Mouse (Mus musculus) right cerebral cortex, postnatal 4 days (tissue): ENCODE measurements at regions not wholly inside any gene's neighbourhood (a gene's known extent, or its start where the extent isn't known, plus 50 kb on each side); places are given as distances from the start of the nearest gene placed in this dataset.
A peak's percentile ranks its signal among the peaks of the same experiment; 100 is the strongest.

Source experiments
- DNase-seq: peaks from one replicate; pipeline ENCODE4 v3.0.0-alpha.2; 2022

DNA sequence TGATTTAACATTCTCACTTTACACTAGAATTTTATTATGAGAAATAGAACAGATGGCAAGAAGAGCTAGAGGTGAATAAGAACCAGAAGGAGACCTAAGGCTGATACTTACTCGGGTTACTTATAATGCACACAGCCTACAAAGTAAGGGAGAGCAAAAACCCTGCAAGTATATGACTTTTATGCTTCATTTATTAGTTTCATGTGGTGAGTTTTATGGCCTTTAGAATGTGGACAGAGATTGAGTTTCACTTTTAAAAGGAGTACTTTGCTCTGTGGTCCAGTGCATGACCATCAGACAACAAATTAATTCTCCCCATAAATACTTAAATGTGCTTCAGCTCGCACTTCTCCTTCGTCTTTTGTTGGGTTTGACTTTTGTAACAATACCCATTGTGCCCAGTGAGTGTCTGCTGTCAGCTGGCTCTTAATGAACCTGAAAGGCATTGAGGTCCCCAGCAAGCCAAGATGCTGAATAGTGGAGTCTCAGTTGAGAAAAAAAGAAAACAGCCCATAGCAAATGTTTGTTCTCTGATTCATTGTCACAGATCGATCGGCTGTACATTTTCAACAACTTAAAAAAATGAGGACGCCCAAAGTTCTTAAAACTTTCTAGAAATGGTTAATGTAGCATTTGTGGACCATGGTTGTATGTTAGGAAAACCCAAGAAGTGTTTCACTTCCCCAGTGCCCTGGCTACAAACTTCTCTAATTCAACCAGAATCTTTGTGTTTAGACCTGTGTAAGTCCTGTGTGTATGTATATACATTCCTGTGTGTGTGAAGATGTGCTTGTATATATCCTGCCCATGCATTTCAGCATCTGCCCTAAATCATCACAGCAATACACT lies 194.5 kb downstream of the Gm5426 start:
- DNase-seq = no peak

DNA sequence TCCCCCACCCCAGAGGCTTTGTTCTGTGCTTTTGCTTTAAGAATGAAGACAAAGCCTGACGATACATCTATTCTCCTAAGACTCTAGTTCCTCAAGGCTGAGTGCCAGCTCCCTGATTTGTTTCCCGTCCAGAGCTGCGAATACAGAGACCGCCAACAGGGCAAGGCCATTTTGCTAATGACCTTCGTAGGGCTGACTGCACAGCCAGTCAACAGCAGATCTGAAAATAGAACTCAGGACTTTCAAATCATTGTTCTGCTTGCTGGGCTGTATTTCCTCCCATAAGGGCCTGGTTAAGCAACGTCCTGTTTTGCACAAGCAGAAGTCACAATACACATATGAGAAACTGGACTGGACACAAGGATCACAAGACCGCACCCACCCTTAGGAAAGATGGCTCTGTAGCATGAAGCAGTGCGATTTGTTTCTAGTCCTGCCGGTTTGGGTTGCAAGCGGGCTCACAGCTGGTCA lies 196.4 kb downstream of the Gm5426 start:
- no peak for DNase-seq

DNA sequence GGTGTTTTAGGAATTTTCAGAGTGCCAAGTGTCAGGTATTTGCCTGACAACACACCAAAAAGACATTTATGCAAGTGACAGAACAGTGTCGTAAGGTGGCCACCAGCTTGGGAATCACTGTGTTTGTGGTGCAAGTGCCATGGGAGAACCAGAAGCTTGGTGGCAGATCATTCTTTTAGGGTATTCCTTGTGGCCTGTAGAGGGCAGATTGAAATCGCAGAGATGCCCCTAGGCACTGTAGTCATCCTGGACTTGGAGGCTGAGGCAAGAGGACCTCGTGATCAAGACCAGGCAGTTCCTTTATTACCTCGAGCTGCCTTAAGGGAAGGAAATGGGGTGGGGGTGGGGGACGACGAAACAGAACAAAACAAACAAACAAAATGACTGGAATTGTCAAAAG lies 196.8 kb downstream of the Gm5426 start:
- DNase-seq = no peak

DNA sequence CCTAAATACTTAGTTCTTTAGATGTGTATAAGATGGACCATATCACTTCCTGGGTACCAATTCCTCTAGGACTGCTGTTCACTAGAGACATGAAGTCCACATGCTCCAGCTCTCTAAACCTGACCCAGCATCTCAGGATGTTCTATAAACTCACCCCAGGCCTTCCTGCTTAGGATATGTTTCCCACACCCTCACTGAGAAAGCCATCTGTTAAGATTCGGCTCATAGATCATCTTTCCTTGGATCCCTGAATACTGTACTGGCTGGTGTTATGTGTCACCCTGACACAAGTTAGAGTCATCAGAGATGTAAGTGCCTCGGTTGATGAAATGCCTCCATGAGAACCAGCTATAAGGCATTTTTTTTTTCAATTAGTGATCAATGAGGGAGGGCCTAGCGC lies 199.9 kb downstream of the Gm5426 start:
- DNase-seq = no peak

DNA sequence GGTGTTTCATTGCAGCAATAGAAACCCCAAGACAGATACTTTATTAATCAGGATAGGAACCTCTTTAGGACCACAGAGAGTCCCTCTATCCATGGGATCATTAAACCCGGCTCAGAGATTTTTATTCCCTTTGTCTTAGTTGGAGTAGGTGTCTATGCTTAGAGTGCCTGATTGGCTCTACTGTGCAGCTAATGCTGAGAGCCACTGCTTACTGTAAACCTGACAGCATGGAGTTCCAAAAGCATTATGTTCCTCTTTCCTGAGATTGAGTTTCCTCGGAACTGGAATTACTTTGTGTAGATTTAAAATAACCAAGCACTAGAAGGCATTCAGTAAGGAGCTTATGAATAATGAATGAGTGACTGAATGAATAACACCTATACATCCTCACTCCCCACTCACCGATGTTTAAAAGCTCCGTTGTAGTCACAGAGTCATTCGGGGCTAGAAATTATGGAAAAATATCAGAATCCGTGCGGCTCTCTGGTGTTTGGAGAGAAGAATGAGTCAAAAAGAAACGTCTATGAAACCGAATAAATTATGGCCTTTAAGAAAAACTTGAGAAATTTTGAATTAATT lies 200.8 kb downstream of the Gm5426 start:
- DNase-seq = no peak

DNA sequence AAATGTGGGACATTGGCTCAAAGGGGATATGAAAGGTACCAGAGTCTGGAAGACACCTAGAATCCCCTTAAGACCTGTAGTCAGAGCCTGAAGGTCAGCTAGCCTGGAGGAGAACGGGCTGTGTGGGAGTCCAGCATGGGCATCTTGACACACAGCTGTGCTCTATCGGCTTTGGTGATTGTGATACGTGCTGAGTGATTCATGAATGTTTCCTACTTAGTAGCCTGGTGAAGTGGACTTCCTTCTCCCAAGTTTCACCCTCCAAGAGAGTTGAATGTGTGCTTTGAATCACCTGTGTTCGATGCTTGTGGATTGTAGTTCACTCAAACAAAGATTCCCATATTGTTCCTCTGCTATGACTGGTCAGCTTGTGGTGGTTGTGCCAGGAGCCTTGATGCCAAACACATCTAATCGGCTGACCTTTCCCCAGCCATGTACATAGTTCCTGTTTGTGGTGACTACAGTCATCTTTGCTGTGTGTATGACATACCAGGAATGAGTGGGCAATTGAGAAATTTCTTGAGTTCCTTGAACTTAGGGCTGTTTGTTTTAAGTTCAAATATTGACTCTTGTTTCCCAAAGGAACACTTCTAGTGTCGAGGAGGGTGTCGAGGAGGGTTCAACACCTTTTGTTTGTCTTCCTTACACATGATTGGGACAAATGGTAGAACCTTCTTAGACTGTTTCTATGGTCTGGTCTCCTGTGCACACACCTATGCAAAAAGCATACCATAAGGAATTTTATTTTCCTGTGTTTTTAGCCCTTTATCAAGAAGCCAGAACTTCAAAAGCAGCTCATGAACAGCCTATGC lies 201.6 kb downstream of the Gm5426 start:
- no peak for DNase-seq

DNA sequence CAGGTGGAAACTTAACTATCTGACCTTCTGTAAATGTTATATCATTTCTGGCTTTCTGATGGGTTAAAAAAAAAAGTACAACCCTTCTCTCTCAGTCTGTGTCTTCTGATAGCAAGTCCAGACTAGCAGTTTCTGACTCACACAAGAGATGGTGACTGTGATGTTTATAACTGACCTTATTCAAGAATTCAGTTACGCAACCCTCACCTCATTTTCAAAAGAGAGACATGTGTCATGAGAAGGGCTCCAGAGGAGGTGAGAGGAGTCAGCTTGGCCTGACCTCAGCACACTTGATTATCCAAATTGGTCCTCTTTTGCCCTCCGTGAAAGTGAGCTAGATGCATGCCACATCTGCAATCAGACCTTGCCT lies 202.2 kb downstream of the Gm5426 start:
- DNase-seq = no peak

DNA sequence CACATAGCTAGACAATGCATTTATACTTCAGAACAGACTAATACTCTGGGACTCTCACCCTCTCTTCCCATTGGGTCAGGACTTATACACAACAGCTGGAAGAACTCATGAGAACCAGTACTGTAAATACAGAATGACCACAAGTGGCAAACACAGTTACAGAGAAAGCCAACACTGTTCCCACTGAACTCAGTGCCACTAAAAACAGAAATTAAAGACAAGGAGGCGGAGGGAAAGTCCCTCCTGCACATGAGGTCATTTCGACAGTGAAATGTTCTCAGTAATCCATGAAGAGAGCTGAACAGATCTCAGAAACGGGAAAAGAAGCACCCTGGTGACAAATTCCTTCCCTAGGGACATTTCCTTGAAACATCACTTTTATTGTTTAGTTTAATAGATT lies 206.1 kb downstream of the Gm5426 start:
- no peak for DNase-seq

DNA sequence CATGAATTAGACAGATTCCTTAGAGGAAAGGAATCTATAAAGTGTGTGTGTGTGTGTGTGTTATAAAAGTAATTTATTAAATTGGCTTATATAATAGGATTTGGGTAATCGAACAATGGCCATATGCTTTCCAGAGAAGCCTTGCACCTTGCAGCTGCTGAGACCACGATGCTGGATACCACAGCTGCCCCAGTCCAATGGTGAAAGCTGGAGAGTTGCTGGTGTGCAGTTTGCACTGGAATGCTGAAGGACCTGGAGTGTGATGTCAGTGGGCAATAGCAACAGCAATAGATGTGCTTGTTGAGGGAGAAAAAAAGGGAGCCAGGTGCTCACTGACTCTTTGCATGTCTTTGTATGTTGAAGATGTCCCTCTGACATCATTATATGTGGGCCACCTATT lies 207.3 kb downstream of the Gm5426 start:
- no peak for DNase-seq

DNA sequence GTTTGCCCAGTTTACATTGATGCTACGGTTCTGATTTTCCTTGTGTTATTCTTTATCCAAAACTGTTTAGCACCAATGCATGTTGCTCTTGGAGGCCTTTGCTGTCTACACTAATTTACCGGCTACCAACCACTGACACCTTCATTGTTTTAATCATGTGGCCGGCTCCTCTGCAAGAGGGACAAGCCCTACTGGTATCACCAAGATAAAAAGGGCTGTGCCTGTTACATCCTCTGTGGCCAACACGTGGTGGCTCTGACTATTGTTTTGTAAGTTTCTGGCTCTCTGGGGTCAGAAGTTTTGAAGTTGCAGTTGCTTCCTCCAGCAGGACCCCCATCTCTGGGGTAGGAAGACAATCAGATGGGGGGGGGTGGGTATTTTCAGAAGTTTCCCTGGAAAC lies 214.3 kb downstream of the Gm5426 start:
- DNase-seq = no peak

DNA sequence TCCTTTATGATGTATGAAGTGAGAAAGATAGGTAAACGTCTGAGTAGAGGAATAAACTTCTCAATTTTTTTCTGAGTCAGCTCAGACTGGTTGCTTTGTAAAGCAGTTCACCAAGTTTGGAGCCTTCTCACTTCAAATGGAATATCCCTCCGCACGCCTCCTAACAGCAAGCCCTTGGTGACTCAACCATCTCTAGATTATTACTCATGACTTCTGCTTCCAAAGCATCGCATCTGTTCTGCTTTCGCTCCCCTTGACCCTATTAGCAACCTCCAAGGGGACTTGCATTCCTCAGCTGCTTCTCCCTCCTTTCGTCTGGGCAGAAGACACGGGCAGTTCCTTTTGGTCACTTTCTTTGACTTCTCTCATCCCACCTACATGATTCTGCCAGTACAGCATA lies 214.9 kb downstream of the Gm5426 start:
- DNase-seq = no peak

DNA sequence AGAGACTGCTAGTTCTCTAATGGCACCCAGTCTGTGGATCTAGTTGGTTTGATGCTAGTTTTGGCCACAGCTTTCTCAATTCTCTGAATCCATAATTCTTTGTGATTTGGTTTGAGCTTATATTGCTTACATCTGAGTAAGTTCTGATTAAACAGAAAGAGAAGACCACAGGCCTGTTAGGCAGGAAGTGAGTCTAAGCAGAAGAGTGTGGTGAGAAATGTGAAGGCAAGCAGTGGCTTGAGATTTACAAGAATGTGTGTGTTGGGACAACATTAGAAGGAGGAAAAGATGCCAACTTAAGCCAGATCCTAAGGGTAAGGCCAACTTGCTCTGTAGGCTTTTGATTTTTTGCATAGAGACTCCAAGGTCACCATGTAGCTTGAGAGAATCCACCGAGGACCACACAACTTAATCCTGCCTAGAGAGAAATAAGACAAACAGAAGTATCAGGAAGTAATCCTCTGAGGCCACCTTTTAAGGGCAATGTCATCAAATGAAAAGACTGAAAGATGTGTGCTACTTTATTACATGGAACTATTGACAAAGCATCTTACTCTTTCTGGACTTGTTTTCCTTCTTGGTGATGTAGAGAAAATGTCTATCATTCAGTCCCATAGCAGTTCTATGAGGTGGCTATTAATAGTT lies 220.7 kb downstream of the Gm5426 start:
- no peak for DNase-seq

DNA sequence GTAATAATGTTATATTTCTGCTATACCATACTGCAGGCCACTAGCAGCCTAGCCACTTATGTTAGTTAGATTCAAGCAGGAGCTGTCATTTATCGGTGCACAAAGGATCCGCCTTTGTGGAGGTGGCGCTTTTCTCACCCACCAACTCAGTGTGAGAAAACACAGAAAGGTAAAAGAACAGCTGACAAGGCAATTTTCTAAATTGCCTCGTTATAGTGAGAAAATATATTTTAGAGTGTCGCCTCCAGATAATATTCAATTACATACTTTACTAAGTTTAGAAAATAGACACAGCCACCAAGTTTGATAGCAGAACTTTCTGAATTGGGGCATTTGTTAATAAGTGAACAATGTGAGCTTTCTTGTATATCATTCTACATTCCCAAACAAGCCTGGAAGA lies 221.2 kb downstream of the Gm5426 start:
- no peak for DNase-seq

DNA sequence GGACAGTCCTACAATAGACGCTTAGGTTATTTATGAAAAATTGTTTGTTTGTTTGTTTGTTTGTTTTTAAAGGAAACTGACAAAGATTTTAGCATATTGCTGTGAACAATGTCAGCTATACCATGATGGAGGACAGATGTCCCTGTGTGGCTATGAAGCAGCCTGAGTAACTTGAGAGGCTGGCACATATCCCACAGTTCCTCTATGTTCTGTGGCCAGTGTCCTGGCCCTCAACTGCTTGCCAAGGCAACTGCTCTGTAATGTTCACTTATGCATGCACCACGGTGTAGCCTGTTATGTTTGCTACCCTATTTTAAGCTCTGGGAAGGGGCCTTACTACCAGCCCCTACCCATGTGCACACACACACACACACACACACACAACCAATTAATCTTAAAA lies 222.6 kb downstream of the Gm5426 start:
- DNase-seq = no peak

DNA sequence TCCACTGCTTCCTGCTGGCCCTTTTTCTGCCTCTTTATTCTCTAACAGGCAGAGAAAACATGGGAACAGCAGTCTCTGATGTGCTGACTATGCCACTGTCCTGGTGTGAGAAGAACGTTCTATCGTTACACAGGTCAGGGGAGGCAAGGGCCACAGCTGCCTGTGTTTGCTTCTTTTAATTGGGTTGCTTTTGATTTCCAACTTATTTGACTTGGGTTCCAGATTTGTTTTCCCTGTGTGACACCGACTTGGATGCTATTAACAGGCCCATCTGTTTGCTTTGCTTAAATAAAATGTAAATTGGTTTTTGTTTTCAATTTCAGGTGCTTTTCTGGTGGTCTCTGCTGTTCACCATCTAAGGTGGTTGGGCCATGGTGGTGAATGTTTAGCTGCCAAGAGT lies 225.8 kb downstream of the Gm5426 start:
- DNase-seq = no peak

DNA sequence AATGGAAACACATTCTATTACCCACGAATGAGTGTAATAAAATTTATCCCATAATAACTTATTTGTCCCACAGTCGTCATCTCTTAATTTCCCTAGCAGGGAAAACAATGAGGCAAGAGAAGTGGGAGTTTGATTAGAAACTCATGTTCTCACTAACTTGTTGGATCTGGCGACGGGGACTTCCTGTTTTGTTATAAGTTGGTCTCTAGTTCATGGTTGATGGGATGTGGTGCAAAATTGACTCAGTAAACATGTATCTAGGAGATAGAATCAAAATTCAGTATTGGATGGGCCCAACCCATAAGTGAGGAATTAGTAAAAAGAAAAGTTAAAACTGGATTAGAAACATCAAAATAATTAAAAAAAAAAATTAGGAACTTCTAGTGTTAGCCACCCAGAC lies 227.5 kb downstream of the Gm5426 start:
- DNase-seq = no peak

DNA sequence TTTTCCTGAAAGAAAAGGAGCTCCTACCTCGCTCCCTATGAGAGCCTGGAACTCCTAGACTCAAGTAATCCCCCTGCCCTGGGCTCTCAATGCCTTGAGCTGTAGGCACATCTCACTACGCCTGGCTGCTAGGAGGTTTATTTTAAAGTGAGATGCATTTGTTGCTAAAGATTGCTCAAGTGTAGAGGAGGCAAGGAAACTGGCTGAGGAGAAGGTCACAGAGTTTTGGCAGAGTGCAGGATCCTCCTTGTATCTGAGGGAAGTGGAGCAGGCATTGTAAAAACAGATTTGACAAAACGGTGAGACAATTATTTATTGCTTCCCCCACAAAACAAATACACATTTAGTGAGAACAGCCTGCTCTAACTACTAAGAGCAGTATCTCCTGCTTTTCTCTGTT lies 228.7 kb downstream of the Gm5426 start:
- DNase-seq = no peak

DNA sequence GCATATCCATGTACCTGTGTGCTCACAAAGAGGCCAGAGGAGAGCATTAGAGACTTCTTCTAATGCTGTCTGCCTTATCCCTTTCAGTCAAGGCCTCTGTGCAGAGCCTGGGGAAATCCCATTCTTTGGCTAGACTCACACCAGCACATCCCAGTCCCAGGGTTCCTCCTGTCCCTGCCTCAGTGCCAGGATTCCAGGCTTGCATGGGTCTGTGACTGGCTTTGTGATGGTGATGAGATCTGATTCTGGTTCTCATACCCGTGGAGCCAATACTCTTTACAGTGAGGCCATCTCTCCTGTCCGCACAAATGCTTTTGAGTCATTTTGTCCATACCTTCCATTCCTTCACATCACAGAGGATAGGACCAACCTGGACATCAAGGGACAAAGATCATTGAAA lies 230.5 kb downstream of the Gm5426 start:
- no peak for DNase-seq

DNA sequence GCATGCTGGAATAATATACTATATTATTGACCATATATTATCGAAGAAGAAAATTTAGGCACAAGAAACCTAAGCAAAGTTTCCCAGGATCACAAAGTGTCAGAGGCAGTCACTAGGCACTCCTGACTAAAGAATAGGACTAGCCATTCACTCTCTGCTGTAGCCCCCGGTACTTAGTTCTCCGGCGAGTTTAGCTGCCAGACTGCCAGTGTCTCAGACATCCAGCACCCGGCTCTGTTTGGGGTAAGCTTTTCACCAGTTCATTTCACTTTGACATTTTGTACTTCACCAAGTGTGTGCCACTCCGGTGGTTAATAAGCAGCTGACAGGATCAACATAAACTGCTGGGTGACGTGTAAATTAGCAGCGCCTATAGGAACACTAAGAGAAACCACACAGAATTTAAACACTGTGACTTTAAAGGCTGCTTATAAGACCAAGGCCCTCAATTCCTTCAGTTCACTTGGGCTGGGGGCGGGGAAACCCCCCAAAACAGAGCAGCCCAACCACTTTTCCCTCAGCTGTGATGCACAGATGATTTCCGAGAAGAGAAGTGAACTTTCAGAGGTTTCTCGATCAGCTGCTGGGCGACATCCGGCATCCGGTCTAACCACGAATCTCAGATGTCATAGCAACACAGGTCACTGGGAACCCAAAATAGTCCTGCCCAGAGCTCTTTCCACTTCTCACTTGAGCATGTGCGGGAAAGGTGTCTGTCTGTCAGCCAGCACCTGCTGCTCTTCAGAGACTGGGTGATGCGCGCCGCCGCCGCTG lies 234.3 kb downstream of the Gm5426 start:
- peak; percentile 20 for DNase-seq

DNA sequence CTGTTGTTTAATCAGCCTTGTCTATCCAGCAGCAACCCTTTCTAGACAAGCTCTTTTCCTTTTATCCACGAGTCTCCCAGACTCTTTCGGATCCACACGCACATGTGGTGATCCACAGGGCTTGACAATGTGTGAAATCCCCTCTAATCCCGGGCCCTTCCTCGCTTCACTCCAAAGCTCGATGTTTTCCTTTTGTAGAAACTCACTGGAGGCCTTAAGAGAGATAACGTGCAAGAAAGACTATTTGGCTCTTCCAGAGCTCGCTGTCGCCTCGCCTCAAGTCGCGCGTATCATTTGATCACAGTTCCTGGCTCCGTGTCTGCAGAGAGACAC lies 234.9 kb downstream of the Gm5426 start:
- DNase-seq = no peak

DNA sequence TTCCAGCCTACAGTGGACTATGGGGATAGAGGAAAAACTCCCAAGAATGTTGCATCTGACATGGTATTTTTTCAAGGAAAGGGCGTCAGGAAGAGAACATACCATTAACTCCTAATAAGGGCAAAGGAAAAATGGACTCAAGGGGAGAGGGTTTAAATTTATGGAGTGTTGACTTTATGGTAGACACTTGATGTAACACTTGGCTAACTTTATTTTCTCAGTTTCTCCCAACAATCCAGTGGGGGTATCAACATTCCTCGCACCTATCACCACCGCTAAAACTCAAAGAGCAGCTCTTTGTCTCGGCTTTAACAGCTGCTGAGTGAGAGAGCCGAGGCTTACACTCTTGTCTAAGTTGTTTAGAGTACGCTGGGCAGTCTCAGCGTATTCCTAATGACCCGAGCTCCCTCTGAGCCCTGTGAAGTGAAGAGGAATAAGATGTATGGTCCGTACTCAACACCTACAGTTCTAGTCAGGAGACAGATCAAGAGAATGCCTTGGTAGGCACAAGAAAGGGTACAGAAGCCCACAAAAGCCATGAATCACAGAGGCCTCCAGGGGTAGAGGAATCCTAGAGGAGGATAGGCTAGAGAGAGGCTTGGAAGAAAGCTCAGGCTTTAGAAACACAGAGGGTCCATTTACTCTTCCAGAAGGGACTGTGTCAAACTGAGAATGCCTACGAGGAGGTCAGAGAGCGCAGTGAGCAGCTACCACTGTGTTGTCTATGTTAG lies 236.4 kb downstream of the Gm5426 start:
- DNase-seq = no peak

DNA sequence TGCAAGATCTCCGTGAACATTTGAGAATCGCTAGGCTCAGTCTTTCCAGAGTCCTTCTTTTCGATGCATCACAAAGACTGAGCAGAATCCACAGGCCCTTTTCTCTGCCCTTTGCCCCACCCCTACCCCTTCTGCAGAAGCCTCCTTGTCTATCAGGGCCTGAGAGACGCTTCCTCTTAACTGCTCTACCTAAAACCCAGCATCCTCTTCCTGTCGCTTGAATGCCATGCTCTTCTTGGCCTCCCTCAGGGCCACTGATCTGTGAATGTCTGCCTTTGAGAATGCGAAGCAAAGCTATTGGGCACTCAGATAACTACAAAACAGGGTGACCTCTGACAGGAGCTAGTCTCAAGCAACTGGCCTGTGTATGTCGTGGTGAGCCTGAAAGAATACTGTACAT lies 237.1 kb downstream of the Gm5426 start:
- no peak for DNase-seq
